Mouse (Mus musculus): Measurements from ENCODE around the gene Ggcx. TPM values are rescaled to one million over a fixed set of nuclear protein-coding genes. Genes with fewer than 3 reads are reported as not detected.

The Ggcx gene
- 28.9 and 29.5 TPM in 2 replicates for polyA plus RNA-seq (2015; fragmentation: Nextera tagmentation; extraction: Ambion mirVana)

DNA sequence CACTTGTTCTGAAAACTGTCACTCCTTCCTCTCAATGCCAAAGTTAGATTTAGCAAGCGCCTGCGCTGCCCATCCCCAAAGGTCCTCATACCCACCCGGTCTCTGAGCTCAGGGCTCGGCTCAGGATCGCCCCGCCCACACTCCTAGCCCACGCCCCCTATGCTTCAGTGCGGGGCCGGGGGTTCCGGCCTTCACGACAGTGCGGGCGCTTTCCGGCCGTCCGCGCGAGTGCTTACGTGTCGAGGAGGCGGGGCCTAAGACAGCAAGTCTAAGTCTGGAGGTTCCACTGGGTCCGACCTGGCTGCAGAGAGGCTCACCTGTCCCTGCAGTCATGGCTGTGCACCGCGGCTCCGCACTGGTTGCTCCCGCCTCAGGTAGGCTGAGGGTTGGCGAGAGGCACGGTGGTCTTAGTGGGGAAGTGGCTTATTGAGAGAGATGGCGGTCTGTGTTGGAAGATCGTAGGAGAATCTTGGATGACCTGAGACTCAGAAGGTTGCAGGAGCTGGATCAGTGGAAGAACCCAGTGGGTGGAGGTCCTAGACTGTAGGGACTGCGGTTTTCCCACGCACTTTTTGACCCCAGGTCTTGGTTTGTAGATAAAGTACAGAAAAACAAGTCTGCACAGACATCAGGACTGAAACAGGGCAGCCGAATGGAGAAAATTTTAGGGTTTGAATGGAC is at the start of gene Ggcx:
Gene Ggcx, plus strand, starts transcription at position 233 of the 681 bp plus-strand sequence.
- ATAC-seq (replicated peaks; ENCODE audit: extremely low read depth, insufficient read depth, low FRiP score), result peak; percentile 96
- H3K36me3 ChIP-seq (ENCODE audit: control insufficient read depth, insufficient read depth), result peaks cover 8% of the 10 kb centered on the region
- H3K4me3 ChIP-seq (ENCODE audit: low read length), result peak within 1 kb of the TSS; percentile 89
- peaks cover 11% of the 10 kb centered on the region for H3K4me1 ChIP-seq (ENCODE audit: control insufficient read depth, insufficient read depth, low read length)
- H3K27ac ChIP-seq (ENCODE audit: low read length), result peak within 1 kb of the TSS; percentile 40
- H3K9me3 ChIP-seq (replicated peaks; ENCODE audit: control insufficient read depth, low read length), result no peaks in the 10 kb centered on the region
- H3K4me2 ChIP-seq (ENCODE audit: low read depth, low read length), result peak within 1 kb of the TSS; percentile 89
- no peaks in the 10 kb centered on the region for H3K27me3 ChIP-seq (ENCODE audit: control insufficient read depth, insufficient read depth, low read length)
- H3K9ac ChIP-seq (ENCODE audit: low read length), result peak within 1 kb of the TSS; percentile 93
- under 1% methylated on average over 33 of the region's 33 CpGs for WGBS

DNA sequence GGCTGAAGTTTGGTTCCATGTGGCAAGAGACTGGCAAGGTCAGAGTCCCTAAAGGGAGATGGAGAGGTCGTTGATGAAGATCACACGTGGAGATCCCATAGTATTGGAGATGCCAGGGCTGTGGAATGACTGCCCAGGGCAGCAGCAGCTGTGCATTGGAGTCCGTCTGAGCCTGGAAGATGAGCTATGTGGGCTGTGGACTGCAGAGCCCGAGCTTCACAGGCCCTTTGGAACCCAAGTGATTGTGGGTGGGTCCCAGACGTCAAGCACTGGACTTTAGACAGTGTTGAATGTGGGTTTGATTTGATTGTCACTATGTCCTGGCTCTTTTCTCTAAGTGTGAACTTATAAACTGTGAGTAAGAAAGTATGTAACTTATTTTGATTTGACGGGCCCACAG is 49.1 kb upstream of the Ggcx start:
- 67% methylated on average over 6 of the region's 6 CpGs for WGBS
- no peaks in the 10 kb centered on the region for H3K9me3 ChIP-seq (replicated peaks; ENCODE audit: control insufficient read depth, low read length)

DNA sequence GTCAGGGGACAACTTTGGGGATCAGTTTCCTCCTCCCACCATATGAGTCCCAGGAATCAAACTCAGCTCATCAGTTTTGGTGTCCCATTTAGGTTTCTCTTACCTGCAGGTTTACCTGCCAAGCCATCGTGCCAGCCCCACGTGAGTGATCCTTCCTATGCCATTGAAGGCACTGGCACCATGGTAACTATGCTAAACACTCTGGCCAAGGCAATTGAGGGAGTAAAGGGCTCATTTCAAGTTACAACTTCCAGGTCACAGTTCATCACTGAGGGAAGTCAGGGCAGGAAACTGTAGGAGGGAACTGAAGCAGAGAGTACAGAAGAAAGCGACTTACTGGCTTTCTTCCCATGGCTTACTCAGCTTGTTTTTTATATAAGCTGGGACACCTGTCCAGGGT is 47.8 kb upstream of the Ggcx start:
- H3K4me3 ChIP-seq (ENCODE audit: low read length), result no peak overlapping the region
- no peak overlapping the region for H3K27ac ChIP-seq (ENCODE audit: low read length)
- H3K4me2 ChIP-seq (ENCODE audit: low read depth, low read length), result no peak overlapping the region
- peaks cover 14% of the 10 kb centered on the region for H3K4me1 ChIP-seq (ENCODE audit: control insufficient read depth, insufficient read depth, low read length)
- 64% methylated on average over 3 of the region's 3 CpGs for WGBS
- H3K9ac ChIP-seq (ENCODE audit: low read length), result no peak overlapping the region
- no peaks in the 10 kb centered on the region for H3K27me3 ChIP-seq (ENCODE audit: control insufficient read depth, insufficient read depth, low read length)
- H3K36me3 ChIP-seq (ENCODE audit: control insufficient read depth, insufficient read depth), result 0 out of 2 replicates have a peak, but pooled peaks cover 2% of the 10 kb centered on the region
- ATAC-seq (replicated peaks; ENCODE audit: extremely low read depth, insufficient read depth, low FRiP score), result no peak
- H3K9me3 ChIP-seq (replicated peaks; ENCODE audit: control insufficient read depth, low read length), result no peaks in the 10 kb centered on the region

More for the DNA sequence above, 49.1 kb upstream of the Ggcx start:
- H3K9ac ChIP-seq (ENCODE audit: low read length), result no peak overlapping the region
- no peak for ATAC-seq (replicated peaks; ENCODE audit: extremely low read depth, insufficient read depth, low FRiP score)
- H3K4me1 ChIP-seq (ENCODE audit: control insufficient read depth, insufficient read depth, low read length), result peaks cover 17% of the 10 kb centered on the region
- H3K36me3 ChIP-seq (ENCODE audit: control insufficient read depth, insufficient read depth), result 0 out of 2 replicates have a peak, but pooled peaks cover 2% of the 10 kb centered on the region
- H3K27me3 ChIP-seq (ENCODE audit: control insufficient read depth, insufficient read depth, low read length), result no peaks in the 10 kb centered on the region
- H3K27ac ChIP-seq (ENCODE audit: low read length), result no peak overlapping the region
- H3K4me3 ChIP-seq (ENCODE audit: low read length), result no peak overlapping the region
- no peak overlapping the region for H3K4me2 ChIP-seq (ENCODE audit: low read depth, low read length)

DNA sequence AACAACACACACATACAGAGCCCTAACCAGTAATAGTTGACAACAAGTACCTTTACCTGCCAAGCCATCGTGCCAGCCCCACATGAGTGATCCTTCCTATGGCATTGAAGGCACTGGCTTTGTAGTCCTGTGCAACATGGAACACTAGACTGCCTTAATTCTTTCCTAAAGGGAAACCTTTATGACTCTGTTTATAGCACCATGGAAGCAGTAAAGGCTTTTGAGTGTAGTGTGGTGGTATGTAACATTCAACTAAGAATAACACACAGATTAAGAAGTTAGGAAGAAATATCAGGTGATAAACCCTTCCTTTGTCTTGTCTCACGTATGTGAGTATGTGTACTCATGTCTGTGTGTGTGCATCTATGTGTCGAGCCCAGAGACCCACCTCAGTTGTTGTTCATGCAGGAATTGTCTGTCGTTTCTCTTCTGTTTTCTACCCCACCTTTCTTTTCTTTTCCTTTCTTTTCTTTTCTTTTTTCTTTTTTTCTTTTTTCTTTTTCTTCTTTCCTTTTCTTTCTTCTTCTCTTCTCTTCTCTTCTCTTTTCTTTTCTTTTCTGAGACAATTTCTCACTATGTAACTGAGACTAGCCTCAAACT is 47.2 kb upstream of the Ggcx start, which contains the start of gene Rnf181:
Gene Rnf181, minus strand, starts transcription at position 113 of the 600 bp plus-strand sequence.
- Histone ChIP-seq H3K36me3 (ENCODE audit: control insufficient read depth, insufficient read depth) (0 out of 2 replicates have a peak, but pooled peaks cover 2% of the 10 kb centered on the region), H3K27ac (ENCODE audit: low read length) (no peak within 1 kb of the TSS), H3K4me3 (ENCODE audit: low read length) (no peak within 1 kb of the TSS), H3K4me1 (ENCODE audit: control insufficient read depth, insufficient read depth, low read length) (peaks cover 14% of the 10 kb centered on the region), H3K4me2 (ENCODE audit: low read depth, low read length) (no peak within 1 kb of the TSS), H3K9me3 (replicated peaks; ENCODE audit: control insufficient read depth, low read length) (no peaks in the 10 kb centered on the region), H3K27me3 (ENCODE audit: control insufficient read depth, insufficient read depth, low read length) (no peaks in the 10 kb centered on the region), H3K9ac (ENCODE audit: low read length) (no peak within 1 kb of the TSS)
- ATAC-seq (replicated peaks; ENCODE audit: extremely low read depth, insufficient read depth, low FRiP score), result no peak
- 69% methylated on average over 4 of the region's 4 CpGs for WGBS

DNA sequence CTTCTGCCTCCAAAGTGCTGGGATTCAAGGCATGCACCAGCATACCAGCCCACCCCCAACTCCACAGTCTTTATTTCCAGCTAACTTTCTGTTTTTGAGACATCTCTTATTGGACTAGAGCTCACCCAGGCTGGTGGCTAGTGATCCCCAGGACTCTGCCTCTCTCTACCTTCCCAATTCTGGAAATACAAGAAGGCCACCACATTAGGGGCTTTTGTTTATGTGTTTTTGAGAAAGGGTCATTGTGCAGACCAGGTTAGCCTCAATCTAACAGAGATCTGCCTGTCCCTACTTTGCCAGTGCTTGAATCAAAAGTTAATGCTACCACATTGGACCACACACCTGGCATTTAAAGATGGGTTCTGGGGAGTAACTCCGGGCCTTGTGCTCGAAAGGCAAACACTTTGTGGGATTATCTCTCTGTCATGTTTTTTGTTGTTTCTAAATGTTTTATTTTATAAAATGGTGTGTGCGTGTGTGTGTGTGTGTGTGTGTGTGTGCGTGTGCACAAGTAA is 46.6 kb upstream of the Ggcx start:
- H3K4me1 ChIP-seq (ENCODE audit: control insufficient read depth, insufficient read depth, low read length), result peaks cover 14% of the 10 kb centered on the region
- H3K27ac ChIP-seq (ENCODE audit: low read length), result no peak overlapping the region
- no peaks in the 10 kb centered on the region for H3K27me3 ChIP-seq (ENCODE audit: control insufficient read depth, insufficient read depth, low read length)
- no peak overlapping the region for H3K4me3 ChIP-seq (ENCODE audit: low read length)
- 83% methylated on average over 4 of the region's 4 CpGs for WGBS
- no peak overlapping the region for H3K9ac ChIP-seq (ENCODE audit: low read length)
- no peaks in the 10 kb centered on the region for H3K9me3 ChIP-seq (replicated peaks; ENCODE audit: control insufficient read depth, low read length)
- H3K4me2 ChIP-seq (ENCODE audit: low read depth, low read length), result no peak overlapping the region
- 0 out of 2 replicates have a peak, but pooled peaks cover 2% of the 10 kb centered on the region for H3K36me3 ChIP-seq (ENCODE audit: control insufficient read depth, insufficient read depth)
- ATAC-seq (replicated peaks; ENCODE audit: extremely low read depth, insufficient read depth, low FRiP score), result no peak

DNA sequence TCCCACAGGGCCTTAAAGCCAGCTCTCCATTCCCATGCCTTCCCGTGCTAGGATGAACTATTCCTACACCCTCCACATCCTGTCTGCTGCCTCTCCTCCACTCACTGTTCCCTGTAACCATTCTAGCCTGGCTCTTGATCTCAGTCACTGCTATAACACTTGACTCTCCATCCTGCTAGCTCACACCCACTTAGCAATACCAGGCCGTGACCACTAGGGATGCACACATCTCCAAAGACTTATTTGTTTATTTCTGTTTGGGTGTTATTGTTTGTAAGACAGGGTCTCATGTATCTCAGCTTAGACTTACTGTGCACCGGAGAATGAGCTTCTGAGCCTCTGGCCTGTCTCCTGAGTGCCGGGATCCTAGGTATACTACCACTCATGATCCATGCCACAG is 44.6 kb upstream of the Ggcx start:
- Histone ChIP-seq H3K27me3 (ENCODE audit: control insufficient read depth, insufficient read depth, low read length) (no peaks in the 10 kb centered on the region), H3K4me3 (ENCODE audit: low read length) (no peak overlapping the region), H3K36me3 (ENCODE audit: control insufficient read depth, insufficient read depth) (0 out of 2 replicates have a peak, but pooled peaks cover 2% of the 10 kb centered on the region), H3K4me1 (ENCODE audit: control insufficient read depth, insufficient read depth, low read length) (peaks cover 12% of the 10 kb centered on the region), H3K9me3 (replicated peaks; ENCODE audit: control insufficient read depth, low read length) (no peaks in the 10 kb centered on the region), H3K4me2 (ENCODE audit: low read depth, low read length) (no peak overlapping the region), H3K9ac (ENCODE audit: low read length) (no peak overlapping the region), H3K27ac (ENCODE audit: low read length) (no peak overlapping the region)
- no peak for ATAC-seq (replicated peaks; ENCODE audit: extremely low read depth, insufficient read depth, low FRiP score)
- WGBS, result 79% methylated on average over 4 of the region's 4 CpGs

DNA sequence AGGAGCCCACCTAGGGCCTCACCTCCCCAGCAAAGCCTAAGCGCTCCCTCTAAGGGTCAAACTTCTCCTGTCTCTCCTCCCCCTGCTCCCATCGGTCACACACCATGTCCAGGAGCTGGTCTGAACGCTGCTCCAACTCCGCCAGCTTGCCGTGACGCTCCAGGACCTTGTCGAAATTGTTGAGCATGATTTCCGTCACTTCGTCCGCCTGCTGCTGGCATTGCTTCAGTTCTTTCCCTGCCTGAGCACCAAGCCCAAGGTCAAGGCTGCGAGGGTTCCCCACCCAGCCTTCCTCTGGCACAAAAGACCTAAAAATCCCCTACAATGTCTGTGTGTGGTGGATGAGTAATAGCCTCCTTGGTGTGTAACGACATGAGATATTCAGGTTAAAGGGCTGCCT is 44.0 kb upstream of the Ggcx start:
- H3K4me2 ChIP-seq (ENCODE audit: low read depth, low read length), result no peak overlapping the region
- H3K9me3 ChIP-seq (replicated peaks; ENCODE audit: control insufficient read depth, low read length), result no peaks in the 10 kb centered on the region
- 66% methylated on average over 12 of the region's 12 CpGs for WGBS
- no peak overlapping the region for H3K27ac ChIP-seq (ENCODE audit: low read length)
- no peak overlapping the region for H3K9ac ChIP-seq (ENCODE audit: low read length)
- no peak for ATAC-seq (replicated peaks; ENCODE audit: extremely low read depth, insufficient read depth, low FRiP score)
- no peaks in the 10 kb centered on the region for H3K27me3 ChIP-seq (ENCODE audit: control insufficient read depth, insufficient read depth, low read length)
- 0 out of 2 replicates have a peak, but pooled peaks cover 2% of the 10 kb centered on the region for H3K36me3 ChIP-seq (ENCODE audit: control insufficient read depth, insufficient read depth)
- peaks cover 12% of the 10 kb centered on the region for H3K4me1 ChIP-seq (ENCODE audit: control insufficient read depth, insufficient read depth, low read length)
- H3K4me3 ChIP-seq (ENCODE audit: low read length), result no peak overlapping the region

DNA sequence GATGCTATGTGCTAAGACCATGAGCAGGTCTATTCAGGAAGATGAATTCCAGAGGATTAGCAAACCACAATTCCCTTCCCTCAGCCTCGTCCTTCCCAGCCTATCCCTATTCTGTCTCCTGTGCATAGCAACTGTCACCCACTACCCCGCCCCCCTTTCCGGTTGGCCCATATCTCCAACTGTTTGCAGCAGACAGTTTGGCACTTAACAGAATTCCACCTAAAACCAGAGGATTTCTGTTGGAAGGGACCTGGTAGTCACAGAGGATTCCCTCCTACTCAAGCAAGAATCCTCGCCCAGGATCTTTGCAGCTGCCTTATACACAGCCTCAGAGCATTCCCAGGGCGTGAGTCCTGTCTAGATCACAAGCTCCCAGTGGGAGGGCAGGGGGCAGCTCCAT is 43.0 kb upstream of the Ggcx start:
- ATAC-seq (replicated peaks; ENCODE audit: extremely low read depth, insufficient read depth, low FRiP score), result peak; percentile 35; the same call in 1 of the 2 replicates
- Histone ChIP-seq H3K27me3 (ENCODE audit: control insufficient read depth, insufficient read depth, low read length) (no peaks in the 10 kb centered on the region), H3K4me3 (ENCODE audit: low read length) (no peak overlapping the region), H3K4me1 (ENCODE audit: control insufficient read depth, insufficient read depth, low read length) (peaks cover 12% of the 10 kb centered on the region), H3K27ac (ENCODE audit: low read length) (peak overlapping the region; percentile 86), H3K9me3 (replicated peaks; ENCODE audit: control insufficient read depth, low read length) (no peaks in the 10 kb centered on the region), H3K4me2 (ENCODE audit: low read depth, low read length) (no peak overlapping the region), H3K9ac (ENCODE audit: low read length) (peak overlapping the region; percentile 7; the same call in 1 of the 2 replicates), H3K36me3 (ENCODE audit: control insufficient read depth, insufficient read depth) (0 out of 2 replicates have a peak, but pooled peaks cover 2% of the 10 kb centered on the region)
- 36% methylated on average over 5 of the region's 5 CpGs for WGBS

DNA sequence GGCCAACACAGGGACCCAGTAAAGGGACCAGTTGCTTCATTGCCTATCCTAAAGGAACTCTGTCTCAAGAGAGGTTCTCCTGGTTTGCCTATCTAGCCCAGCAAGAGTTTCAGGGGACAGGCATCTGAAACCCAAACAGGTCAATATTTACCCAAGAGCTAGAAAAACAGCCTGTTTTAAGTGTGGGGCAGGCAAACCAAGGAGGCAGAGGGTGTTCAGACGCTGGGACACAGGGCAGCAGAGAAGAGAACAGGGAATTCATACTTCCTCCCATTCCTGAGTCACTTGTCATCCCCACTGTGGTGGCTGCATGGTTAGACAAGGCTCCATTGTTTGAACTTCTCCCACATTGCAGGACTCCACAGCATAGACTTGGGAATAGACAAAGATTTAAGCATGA is 42.5 kb upstream of the Ggcx start:
- H3K9me3 ChIP-seq (replicated peaks; ENCODE audit: control insufficient read depth, low read length), result no peaks in the 10 kb centered on the region
- ATAC-seq (replicated peaks; ENCODE audit: extremely low read depth, insufficient read depth, low FRiP score), result no peak
- 11% methylated on average over 1 of the region's 1 CpGs for WGBS
- 0 out of 2 replicates have a peak, but pooled peaks cover 2% of the 10 kb centered on the region for H3K36me3 ChIP-seq (ENCODE audit: control insufficient read depth, insufficient read depth)
- H3K4me2 ChIP-seq (ENCODE audit: low read depth, low read length), result no peak overlapping the region
- peaks cover 12% of the 10 kb centered on the region for H3K4me1 ChIP-seq (ENCODE audit: control insufficient read depth, insufficient read depth, low read length)
- no peaks in the 10 kb centered on the region for H3K27me3 ChIP-seq (ENCODE audit: control insufficient read depth, insufficient read depth, low read length)
- H3K9ac ChIP-seq (ENCODE audit: low read length), result no peak overlapping the region
- no peak overlapping the region for H3K4me3 ChIP-seq (ENCODE audit: low read length)
- peak overlapping the region; percentile 86 for H3K27ac ChIP-seq (ENCODE audit: low read length)

All from heart, embryonic 16.5 days (tissue).